Mouse (Mus musculus): ENCODE measurements around the gene Rasgef1a.

GRCm38 (mm10) chr6:117966729-117967128 lies 44.5 kb upstream of the Rasgef1a start:
- TF ChIP-seq POLR2A (IDR thresholded peaks at IDR 0.05; ENCODE audit: borderline replicate concordance, control insufficient read depth, low read depth, low read length): no peak
- peak; percentile 31; the same call in 1 of the 2 replicates for TF ChIP-seq CTCF (IDR thresholded peaks at IDR 0.05; ENCODE audit: control insufficient read depth, insufficient read depth, low read length)
